24 mouse cellular contexts compared by ENCODE assay signal in the genomic region with DNA sequence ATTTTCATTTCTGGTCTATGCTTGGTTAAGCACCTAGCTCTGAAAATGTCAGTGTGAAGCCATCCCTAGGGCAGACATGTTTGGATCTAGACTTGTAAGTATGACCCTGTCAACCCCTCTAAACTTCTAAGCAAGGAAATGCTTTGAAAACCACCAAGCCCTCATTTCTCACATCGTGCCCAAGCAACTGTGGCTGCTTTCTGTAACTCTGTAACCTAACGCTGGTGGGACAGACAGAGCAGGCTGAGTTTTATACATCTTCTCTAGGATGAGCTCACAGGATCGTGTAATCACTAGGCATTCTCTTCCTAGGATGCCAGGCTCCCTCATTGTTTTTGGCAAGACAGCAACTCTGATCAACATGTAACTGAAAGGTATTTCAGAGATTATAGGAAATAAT.
DNase-seq lines count a peak whose midpoint lies in the region; ATAC-seq and TF ChIP-seq lines count a peak whose summit lies in the region.
"Had no signal": no experiment of that assay in that cellular context is flagged by ENCODE, and none has a peak within 500 bp of the region (broad histone marks: within the 10 kb centered on the region; RNA-seq: fewer than 3 reads in every experiment).

No protein-coding gene starts in this region.

- intact Hi-C loops in heart, postnatal 14 days (cut with DNase I) = no loop called here

- no peak overlapping the region for H3K4me3 ChIP-seq in myocyte
- H3K4me3 ChIP-seq in hindbrain, embryonic 10.5 days = no peak overlapping the region
- H3K4me3 ChIP-seq in forebrain, embryonic 16.5 days (replicated peaks; ENCODE audit: low read length) = no peak overlapping the region
- H3K4me3 ChIP-seq: embryonic facial prominence, embryonic 13.5 days; embryonic facial prominence, embryonic 15.5 days; forebrain, embryonic 13.5 days; forebrain, embryonic 15.5 days had no signal

- TF ChIP-seq POLR2A in myocyte (IDR thresholded peaks at IDR 0.05; ENCODE audit: insufficient read length, low read depth) = no peak

- peak overlapping the region; percentile 81 for H3K4me2 ChIP-seq in myocyte (ENCODE audit: low read depth)
- no peak overlapping the region for H3K4me2 ChIP-seq in forebrain, embryonic 16.5 days (ENCODE audit: low read length)
- H3K4me2 ChIP-seq: embryonic facial prominence, embryonic 13.5 days; embryonic facial prominence, embryonic 15.5 days; forebrain, embryonic 13.5 days; forebrain, embryonic 15.5 days had no signal

- CTCF ChIA-PET in Patski (lab: Charles Lee) = interaction anchor here (1.3 kb wide), 1 partner anchor 10 kb away, joined by 4 read pairs; no protein-coding TSS in a partner anchor

- POLR2A ChIA-PET in Patski (lab: Charles Lee) = no interaction called here

- no peaks in the 10 kb centered on the region for H3K79me2 ChIP-seq in myocyte (ENCODE audit: control insufficient read depth, insufficient read depth)

- H3K9me3 ChIP-seq in hindbrain, embryonic 10.5 days = no peaks in the 10 kb centered on the region
- H3K9me3 ChIP-seq in forebrain, embryonic 16.5 days (ENCODE audit: control insufficient read depth, low read length) = no peaks in the 10 kb centered on the region
- H3K9me3 ChIP-seq: embryonic facial prominence, embryonic 13.5 days; embryonic facial prominence, embryonic 15.5 days; forebrain, embryonic 13.5 days; forebrain, embryonic 15.5 days had no signal

- peaks cover 5% of the 10 kb centered on the region; the same call in 1 of the 2 replicates for H3K4me1 ChIP-seq in hindbrain, embryonic 10.5 days (replicated peaks)
- H3K4me1 ChIP-seq in forebrain, embryonic 16.5 days (replicated peaks; ENCODE audit: control insufficient read depth, insufficient read depth, low read length) = no peaks in the 10 kb centered on the region
- H3K4me1 ChIP-seq: embryonic facial prominence, embryonic 13.5 days; embryonic facial prominence, embryonic 15.5 days; forebrain, embryonic 13.5 days; forebrain, embryonic 15.5 days had no signal

- H3K27me3 ChIP-seq in Patski (no peaks in the 10 kb centered on the region), myocyte (ENCODE audit: control insufficient read depth, insufficient read depth, insufficient read length) (no peaks in the 10 kb centered on the region)
- H3K27me3 ChIP-seq in hindbrain, embryonic 10.5 days (ENCODE audit: insufficient read depth, poor library complexity, severe bottlenecking) = no peaks in the 10 kb centered on the region
- no peaks in the 10 kb centered on the region for H3K27me3 ChIP-seq in forebrain, embryonic 16.5 days (replicated peaks; ENCODE audit: control insufficient read depth, insufficient read depth, low read length)
- H3K27me3 ChIP-seq: embryonic facial prominence, embryonic 13.5 days; embryonic facial prominence, embryonic 15.5 days; forebrain, embryonic 13.5 days; forebrain, embryonic 15.5 days had no signal

- peak; percentile 57 for DNase-seq in heart, adult 11 months
- DNase-seq in heart, postnatal 14 days = no peak
- peak; percentile 27 for DNase-seq in 3134 (ENCODE audit: extremely low read depth, insufficient read length, low spot score)
- peak; percentile 56 for DNase-seq in Patski (ENCODE audit: low read depth, low spot score)
- no peak for DNase-seq in hindbrain, embryonic 10.5 days (ENCODE audit: low spot score)
- DNase-seq: adrenal gland, adult 2 months; adrenal gland, postnatal 10 days; adrenal gland, postnatal 25 days; B cell, adult 2 months; cerebellum, adult 11 months; cerebellum, adult 18-20 months; cerebellum, adult 8-10 months; cerebellum, adult 9-11 months; cerebellum, postnatal 14 days; cerebellum, postnatal 36 days; embryo, embryonic 11 days had no signal

- H3ac ChIP-seq in myocyte (ENCODE audit: control insufficient read depth, insufficient read length) = no peak overlapping the region

- no peaks in the 10 kb centered on the region for H3K36me3 ChIP-seq in myocyte (ENCODE audit: control insufficient read depth, insufficient read depth)
- no peaks in the 10 kb centered on the region for H3K36me3 ChIP-seq in hindbrain, embryonic 10.5 days
- no peaks in the 10 kb centered on the region for H3K36me3 ChIP-seq in forebrain, embryonic 16.5 days (ENCODE audit: control insufficient read depth, insufficient read depth)
- H3K36me3 ChIP-seq: embryonic facial prominence, embryonic 13.5 days; embryonic facial prominence, embryonic 15.5 days; forebrain, embryonic 15.5 days; G1E had no signal

- in situ Hi-C loops in Patski (cut with MboI; ENCODE audit: low pct_unique_long_range_greater_than_20kb) = no loop called here

- no peak overlapping the region for H3K9ac ChIP-seq in forebrain, embryonic 16.5 days (replicated peaks; ENCODE audit: low read depth, low read length)
- H3K9ac ChIP-seq: embryonic facial prominence, embryonic 13.5 days; embryonic facial prominence, embryonic 15.5 days; forebrain, embryonic 13.5 days; forebrain, embryonic 15.5 days had no signal

- no peak overlapping the region for H3K27ac ChIP-seq in hindbrain, embryonic 10.5 days
- H3K27ac ChIP-seq in forebrain, embryonic 16.5 days (ENCODE audit: low read length) = no peak overlapping the region
- H3K27ac ChIP-seq: embryonic facial prominence, embryonic 13.5 days; embryonic facial prominence, embryonic 15.5 days; forebrain, embryonic 13.5 days; forebrain, embryonic 15.5 days had no signal

- 74% methylated on average over 3 of the region's 3 CpGs for WGBS in hindbrain, embryonic 10.5 days
- 87% methylated on average over 3 of the region's 3 CpGs for WGBS in forebrain, embryonic 16.5 days

- peak; percentile 76 for ATAC-seq in Patski
- no peak for ATAC-seq in forebrain, embryonic 16.5 days
- ATAC-seq: CD4-positive, CD25-positive, alpha-beta regulatory T cell, adult 4 months; forebrain, embryonic 13.5 days; forebrain, embryonic 15.5 days had no signal

- TF ChIP-seq CTCF in Patski (IDR thresholded peaks at IDR 0.05) = no peak

TF ChIP-seq in myocyte, 11 proteins besides CTCF, POLR2A, EP300 and RAD21:
- TF ChIP-seq MAX (IDR thresholded peaks at IDR 0.05; ENCODE audit: low read depth) (no peak), REST (IDR thresholded peaks at IDR 0.05; ENCODE audit: insufficient read depth, insufficient read length) (no peak), E2F4 (IDR thresholded peaks at IDR 0.05; ENCODE audit: insufficient read depth) (no peak), TCF12 (IDR thresholded peaks at IDR 0.05; ENCODE audit: insufficient read depth, poor library complexity, severe bottlenecking) (no peak), TCF3 (IDR thresholded peaks at IDR 0.05; ENCODE audit: insufficient read length, low read depth) (no peak), CEBPB (IDR thresholded peaks at IDR 0.05; ENCODE audit: insufficient read depth, poor library complexity, severe bottlenecking) (no peak), MYOD1 (IDR thresholded peaks at IDR 0.05; ENCODE audit: control insufficient read depth in 1 of 3, insufficient read length in 2 of 3, low read depth in 2 of 3) (no peak), SRF (IDR thresholded peaks at IDR 0.05; ENCODE audit: control insufficient read depth, insufficient read length, low read depth) (no peak), POLR2AphosphoS2 (IDR thresholded peaks at IDR 0.05; ENCODE audit: insufficient read length, low read depth) (no peak), USF1 (IDR thresholded peaks at IDR 0.05; ENCODE audit: low read depth) (no peak), MYOG (IDR thresholded peaks at IDR 0.05; ENCODE audit: control insufficient read depth in 1 of 3, insufficient read depth in 1 of 3, insufficient read length in 2 of 3, low read depth in 2 of 3) (no peak)

Comparison
In these comparisons a context has a peak if more than half of its experiments do, and no peak if none do; other contexts are left out.
1. DNase-seq: peak in heart, adult 11 months (single experiment), 3134 (single experiment) and Patski (single experiment); none in heart, postnatal 14 days (0 of 2) and hindbrain, embryonic 10.5 days (single experiment).